Mouse (Mus musculus): ENCODE results near the gene Emc6.

Gene Emc6

GRCm38 (mm10) chr11:73134222-73134621, 42.6 kb downstream of the Emc6 start:
- intact Hi-C loops (cut with DNase I): no loop called here

DNA sequence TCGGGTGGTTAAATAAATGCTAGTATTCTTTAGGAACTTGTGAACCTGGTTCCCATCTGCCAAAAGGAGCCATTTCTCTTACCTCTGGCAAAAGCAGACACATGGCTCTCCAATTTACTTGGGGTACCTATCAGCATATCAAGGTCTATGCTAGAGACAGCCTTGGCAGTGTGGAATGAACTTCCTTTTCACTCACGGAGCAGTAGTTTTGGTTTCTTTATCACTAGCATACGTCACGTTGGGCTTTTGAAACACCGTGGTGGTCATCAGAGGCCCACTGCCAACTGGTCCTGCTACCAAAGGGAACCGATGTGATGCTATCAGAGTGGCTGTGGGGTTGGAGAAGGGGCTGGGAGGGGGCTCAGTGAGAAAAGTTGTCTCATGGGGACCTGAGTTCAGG, 43.8 kb downstream of the Emc6 start:
- intact Hi-C loops (cut with DNase I): no loop called here

GRCm38 (mm10) chr11:73131020-73131419, 45.8 kb downstream of the Emc6 start:
- intact Hi-C loops (cut with DNase I): no loop called here

- intact Hi-C loops (cut with DNase I): no loop called here
Observed at GRCm38 (mm10) chr11:73126495-73126894, 50.3 kb downstream of the Emc6 start.

Measured in adrenal gland (tissue).